Mouse (Mus musculus): ENCODE measurements around the gene Gpr141. TPM values are rescaled to one million over a fixed set of nuclear protein-coding genes. Genes with fewer than 3 reads are reported as not detected.

The Gpr141 gene
- polyA plus RNA-seq, 1 experiment = 0.22 TPM

GRCm38 (mm10) chr13:19703806-19704205, 120.3 kb downstream of the Gpr141 start:
- H3K4me3 ChIP-seq (ENCODE audit: control insufficient read depth, insufficient read depth, low read length) = no peak overlapping the region
- no peak overlapping the region for H3K27ac ChIP-seq (ENCODE audit: control insufficient read depth, insufficient read depth, low read length)
- TF ChIP-seq CTCF (IDR thresholded peaks at IDR 0.05; ENCODE audit: borderline replicate concordance, control insufficient read depth, extremely low read depth, insufficient read depth, low read length, poor library complexity) = no peak
- TF ChIP-seq POLR2A (IDR thresholded peaks at IDR 0.05; ENCODE audit: control insufficient read depth, extremely low read depth, insufficient read depth, low read length, poor library complexity) = no peak
- no peaks in the 10 kb centered on the region for H3K4me1 ChIP-seq (replicated peaks; ENCODE audit: control insufficient read depth, insufficient read depth, low read length)
- H3K27me3 ChIP-seq (ENCODE audit: control insufficient read depth, insufficient read depth, low read length) = no peaks in the 10 kb centered on the region
- no peaks in the 10 kb centered on the region for H3K36me3 ChIP-seq (ENCODE audit: control insufficient read depth, insufficient read depth, low read length)
- WGBS = 45% methylated on average over 4 of the region's 4 CpGs
- no peak for DNase-seq

DNA sequence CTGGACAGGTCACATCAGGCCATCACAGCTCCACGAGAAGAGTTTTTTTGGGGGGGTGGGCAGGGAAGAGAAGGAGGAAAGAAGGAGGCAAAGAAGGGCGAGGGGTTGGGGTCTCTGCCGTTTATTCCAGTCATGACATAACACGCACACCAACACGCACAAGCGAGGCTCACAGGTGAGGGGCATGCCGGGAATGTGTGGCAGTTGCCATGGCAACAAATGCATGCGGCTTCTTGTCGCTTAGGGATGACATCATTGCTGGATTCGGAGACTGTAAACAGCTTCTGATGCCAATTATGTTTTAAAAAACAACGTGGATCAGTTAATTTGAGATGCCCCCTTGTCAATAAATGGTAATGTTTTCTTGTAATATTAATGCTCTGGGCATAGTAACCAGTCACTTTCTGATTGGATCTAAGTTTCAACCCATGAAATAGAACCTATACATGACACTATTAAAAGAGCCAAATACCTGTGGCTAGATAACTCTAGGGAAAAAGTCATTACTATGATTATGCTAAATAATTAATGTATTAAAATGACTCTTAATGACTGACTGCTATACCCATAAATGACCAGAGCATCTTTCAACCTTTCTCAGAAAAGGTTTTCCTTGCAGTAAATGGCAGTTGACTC, 122.5 kb downstream of the Gpr141 start:
- no peak for TF ChIP-seq CTCF (IDR thresholded peaks at IDR 0.05; ENCODE audit: borderline replicate concordance, control insufficient read depth, extremely low read depth, insufficient read depth, low read length, poor library complexity)
- TF ChIP-seq POLR2A (IDR thresholded peaks at IDR 0.05; ENCODE audit: control insufficient read depth, extremely low read depth, insufficient read depth, low read length, poor library complexity) = no peak
- 85% methylated on average over 11 of the region's 11 CpGs for WGBS
- no peak for DNase-seq
- Histone ChIP-seq H3K4me1 (replicated peaks; ENCODE audit: control insufficient read depth, insufficient read depth, low read length) (no peaks in the 10 kb centered on the region), H3K27ac (ENCODE audit: control insufficient read depth, insufficient read depth, low read length) (no peak overlapping the region), H3K36me3 (ENCODE audit: control insufficient read depth, insufficient read depth, low read length) (no peaks in the 10 kb centered on the region), H3K27me3 (ENCODE audit: control insufficient read depth, insufficient read depth, low read length) (no peaks in the 10 kb centered on the region), H3K4me3 (ENCODE audit: control insufficient read depth, insufficient read depth, low read length) (no peak overlapping the region)

DNA sequence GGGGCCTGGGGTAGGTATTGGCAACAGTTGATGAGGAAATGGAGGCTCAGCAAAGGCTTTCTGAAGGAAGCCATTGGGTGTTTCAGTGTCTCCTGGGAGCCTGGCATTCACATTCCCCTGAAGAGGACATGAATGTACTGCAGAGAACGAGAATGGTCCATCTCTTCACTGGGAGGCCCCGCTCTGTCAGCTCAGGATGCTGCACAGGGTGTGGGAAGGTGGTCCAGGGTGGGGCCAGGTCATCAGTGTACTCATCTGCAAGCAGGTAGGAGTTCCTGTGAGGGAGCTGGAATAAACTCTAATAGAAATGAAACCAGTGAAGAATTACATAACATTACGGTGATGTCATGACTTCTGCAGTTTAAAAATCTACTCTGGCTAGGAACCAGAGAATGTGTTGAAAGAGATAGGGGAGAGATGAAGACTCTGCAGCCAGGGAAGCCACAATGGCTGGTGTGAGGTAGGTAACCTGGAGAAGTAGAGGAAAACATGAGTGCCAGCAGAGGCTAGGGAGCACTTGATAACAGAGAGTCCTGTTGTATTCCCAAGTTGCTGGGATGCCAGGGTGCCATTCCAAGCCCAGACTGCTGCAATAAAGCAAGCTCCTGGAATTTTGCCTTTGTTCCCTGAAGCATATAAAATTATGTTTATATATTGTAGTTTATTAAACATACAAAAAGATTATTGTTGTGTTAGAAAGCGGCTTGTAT, 123.2 kb downstream of the Gpr141 start:
- 90% methylated on average over 4 of the region's 4 CpGs for WGBS
- no peak for DNase-seq

More for the DNA sequence above, 123.2 kb downstream of the Gpr141 start:
- H3K4me3 ChIP-seq (ENCODE audit: control insufficient read depth, insufficient read depth, low read length) = no peak overlapping the region
- no peaks in the 10 kb centered on the region for H3K4me1 ChIP-seq (replicated peaks; ENCODE audit: control insufficient read depth, insufficient read depth, low read length)
- no peaks in the 10 kb centered on the region for H3K27me3 ChIP-seq (ENCODE audit: control insufficient read depth, insufficient read depth, low read length)
- no peaks in the 10 kb centered on the region for H3K36me3 ChIP-seq (ENCODE audit: control insufficient read depth, insufficient read depth, low read length)
- no peak overlapping the region for H3K27ac ChIP-seq (ENCODE audit: control insufficient read depth, insufficient read depth, low read length)
- TF ChIP-seq POLR2A (IDR thresholded peaks at IDR 0.05; ENCODE audit: control insufficient read depth, extremely low read depth, insufficient read depth, low read length, poor library complexity) (no peak), CTCF (IDR thresholded peaks at IDR 0.05; ENCODE audit: borderline replicate concordance, control insufficient read depth, extremely low read depth, insufficient read depth, low read length, poor library complexity) (no peak)

Other genes with a start within 250 kb of the Gpr141 start
- gene Epdr1, start 204.3 kb downstream of the Gpr141 start, polyA plus RNA-seq (2012; rRNA removed) = 4.7 and 5.0 TPM in 2 replicates
- 0.85 and 1.8 TPM in 2 replicates for gene Sfrp4, start 201.2 kb downstream of the Gpr141 start, polyA plus RNA-seq (2012; rRNA removed)
- gene Nme8, start 126.5 kb downstream of the Gpr141 start, polyA plus RNA-seq (2012; rRNA removed) = not detected in 2 replicates

Data from thymus, adult 2 months (tissue).